Mouse (Mus musculus): Measurements from ENCODE around the gene Chtf18. TPM values are rescaled to one million over a fixed set of nuclear protein-coding genes. Genes with fewer than 3 reads are reported as not detected.

Gene Chtf18
- 31.6 and 35.9 TPM in 2 replicates for polyA plus RNA-seq (2015; fragmentation: Nextera tagmentation; extraction: Ambion mirVana)

DNA sequence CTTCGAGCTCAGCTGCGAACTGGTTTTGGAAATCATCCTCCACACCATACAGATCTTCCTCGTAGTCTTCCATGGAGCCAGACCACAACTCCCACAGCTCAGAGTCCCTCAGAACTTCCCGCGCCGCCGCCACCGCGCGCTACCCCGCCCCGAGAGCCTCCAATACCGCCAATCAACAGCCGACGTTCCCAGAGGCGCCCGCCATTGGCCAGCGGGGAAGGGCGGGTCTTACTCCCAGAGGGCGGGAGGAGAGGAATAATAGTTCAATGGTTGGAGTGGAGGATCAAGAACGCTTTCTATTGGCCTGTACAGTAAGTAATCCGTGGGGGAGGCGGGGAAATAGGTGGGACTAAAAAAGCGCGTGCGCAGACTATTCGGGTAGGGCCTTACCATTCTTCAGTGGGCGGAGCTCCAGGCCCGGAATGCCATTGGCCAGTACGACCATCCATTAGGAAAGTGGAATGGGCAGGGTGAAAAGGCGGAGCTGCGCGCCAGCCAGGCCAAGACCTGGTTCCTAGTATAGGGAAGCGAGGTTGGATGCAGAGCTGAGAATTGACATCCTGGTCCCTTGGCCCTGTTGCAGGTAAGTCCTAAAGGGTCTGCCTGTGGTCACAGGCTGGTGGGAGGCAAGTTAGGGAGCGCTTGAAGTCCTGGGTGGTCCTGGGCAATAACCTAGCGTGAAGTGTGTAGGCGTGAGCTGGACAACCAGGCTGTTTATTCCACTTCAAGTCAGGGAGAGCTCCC, at the start of gene Chtf18, which contains the start of gene Rpusd1:
Chtf18 (minus strand) TSS at position 155 of the 744 bp plus-strand sequence.
Rpusd1 (plus strand) TSS at position 406 of the 744 bp plus-strand sequence.
- peak; percentile 98 for ATAC-seq (ENCODE audit: insufficient number of reproducible peaks, insufficient read depth, low FRiP score, low TSS enrichment, low read depth)
- peak within 1 kb of the TSS; percentile 53 for H3K27ac ChIP-seq

GRCm38 (mm10) chr17:25775318-25776062, 48.3 kb upstream of the Chtf18 start:
- H3K4me3 ChIP-seq = no peak overlapping the region
- H3K4me1 ChIP-seq = peaks cover 8% of the 10 kb centered on the region
- H3K27ac ChIP-seq = no peak overlapping the region
- H3K9ac ChIP-seq = no peak overlapping the region
- ATAC-seq (ENCODE audit: insufficient number of reproducible peaks, insufficient read depth, low FRiP score, low TSS enrichment, low read depth) = no peak
- no peaks in the 10 kb centered on the region for H3K9me3 ChIP-seq
- H3K4me2 ChIP-seq = no peak overlapping the region
- H3K36me3 ChIP-seq = peaks cover 25% of the 10 kb centered on the region
- 75% methylated on average over 10 of the region's 10 CpGs for WGBS
- no peaks in the 10 kb centered on the region for H3K27me3 ChIP-seq

More for the DNA sequence above, at the start of gene Chtf18, which contains the start of gene Rpusd1:
- peak within 1 kb of the TSS; percentile 96 for H3K4me2 ChIP-seq
- peak within 1 kb of the TSS; percentile 86 for H3K9ac ChIP-seq
- H3K27me3 ChIP-seq = no peaks in the 10 kb centered on the region
- H3K9me3 ChIP-seq = no peaks in the 10 kb centered on the region
- under 1% methylated on average over 37 of the region's 37 CpGs for WGBS
- peaks cover 23% of the 10 kb centered on the region for H3K4me1 ChIP-seq
- H3K36me3 ChIP-seq = peaks cover 49% of the 10 kb centered on the region
- peak within 1 kb of the TSS; percentile 65 for H3K4me3 ChIP-seq

GRCm38 (mm10) chr17:25773549-25774120, 46.4 kb upstream of the Chtf18 start, which contains the start of gene Narfl:
Gene Narfl, plus strand, starts transcription at chr17:25773776.
- peaks cover 9% of the 10 kb centered on the region for H3K36me3 ChIP-seq
- H3K4me2 ChIP-seq = peak within 1 kb of the TSS; percentile 93
- H3K4me3 ChIP-seq = peak within 1 kb of the TSS; percentile 86
- peak within 1 kb of the TSS; percentile 91 for H3K9ac ChIP-seq
- no peaks in the 10 kb centered on the region for H3K9me3 ChIP-seq
- H3K4me1 ChIP-seq = peaks cover 8% of the 10 kb centered on the region
- under 1% methylated on average over 37 of the region's 37 CpGs for WGBS
- H3K27ac ChIP-seq = no peak within 1 kb of the TSS
- 0 out of 2 replicates have a peak, but pooled peaks cover 7% of the 10 kb centered on the region for H3K27me3 ChIP-seq
- peak; percentile 63; the same call in 1 of the 2 replicates for ATAC-seq (ENCODE audit: insufficient number of reproducible peaks, insufficient read depth, low FRiP score, low TSS enrichment, low read depth)

GRCm38 (mm10) chr17:25769331-25769730, 42.1 kb upstream of the Chtf18 start:
- H3K4me3 ChIP-seq = no peak overlapping the region
- H3K27me3 ChIP-seq = peaks cover 9% of the 10 kb centered on the region; the same call in 1 of the 2 replicates
- 0 out of 2 replicates have a peak overlapping the region, but pooled peaks have one; percentile 21 for H3K9ac ChIP-seq
- no peak overlapping the region for H3K27ac ChIP-seq
- no peaks in the 10 kb centered on the region for H3K36me3 ChIP-seq
- 33% methylated on average over 9 of the region's 9 CpGs for WGBS
- H3K9me3 ChIP-seq = no peaks in the 10 kb centered on the region
- H3K4me1 ChIP-seq = peaks cover 4% of the 10 kb centered on the region
- H3K4me2 ChIP-seq = no peak overlapping the region
- ATAC-seq (ENCODE audit: insufficient number of reproducible peaks, insufficient read depth, low FRiP score, low TSS enrichment, low read depth) = no peak

GRCm38 (mm10) chr17:25765886-25766285, 38.7 kb upstream of the Chtf18 start:
- H3K27ac ChIP-seq = no peak overlapping the region
- no peaks in the 10 kb centered on the region for H3K4me1 ChIP-seq
- no peak for ATAC-seq (ENCODE audit: insufficient number of reproducible peaks, insufficient read depth, low FRiP score, low TSS enrichment, low read depth)
- 36% methylated on average over 5 of the region's 5 CpGs for WGBS
- H3K9ac ChIP-seq = no peak overlapping the region
- H3K27me3 ChIP-seq = peaks cover 9% of the 10 kb centered on the region; the same call in 1 of the 2 replicates
- H3K4me2 ChIP-seq = no peak overlapping the region
- H3K36me3 ChIP-seq = no peaks in the 10 kb centered on the region
- no peaks in the 10 kb centered on the region for H3K9me3 ChIP-seq
- H3K4me3 ChIP-seq = no peak overlapping the region

GRCm38 (mm10) chr17:25762591-25762990, 35.4 kb upstream of the Chtf18 start:
- peaks cover 2% of the 10 kb centered on the region; the same call in 1 of the 2 replicates for H3K27me3 ChIP-seq
- no peak overlapping the region for H3K27ac ChIP-seq
- no peak for ATAC-seq (ENCODE audit: insufficient number of reproducible peaks, insufficient read depth, low FRiP score, low TSS enrichment, low read depth)
- no peaks in the 10 kb centered on the region for H3K9me3 ChIP-seq
- WGBS = 43% methylated on average over 3 of the region's 3 CpGs
- no peaks in the 10 kb centered on the region for H3K36me3 ChIP-seq
- H3K9ac ChIP-seq = no peak overlapping the region
- no peak overlapping the region for H3K4me2 ChIP-seq
- H3K4me1 ChIP-seq = no peaks in the 10 kb centered on the region
- H3K4me3 ChIP-seq = no peak overlapping the region

DNA sequence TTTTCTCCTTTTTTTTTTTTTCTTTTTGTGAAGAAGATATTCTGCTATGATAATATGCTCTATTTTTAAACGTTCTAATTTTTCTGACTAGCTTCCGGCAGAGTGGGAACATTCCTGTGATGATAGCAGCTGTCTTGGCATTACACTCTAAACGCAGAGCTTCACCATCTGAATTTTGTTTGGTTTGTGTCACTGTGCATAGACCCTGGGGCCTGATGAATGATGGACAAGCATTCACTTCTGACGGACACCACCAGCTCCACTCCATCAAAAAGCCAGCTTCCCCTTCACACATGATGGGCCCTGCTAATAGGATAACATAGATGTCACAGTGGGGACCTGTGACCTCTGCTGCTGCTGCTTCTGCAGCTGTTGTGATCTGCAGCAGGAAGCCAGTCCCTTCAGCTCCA, 34.3 kb upstream of the Chtf18 start:
- H3K36me3 ChIP-seq = no peaks in the 10 kb centered on the region
- no peak overlapping the region for H3K4me3 ChIP-seq
- no peaks in the 10 kb centered on the region for H3K27me3 ChIP-seq
- no peak overlapping the region for H3K4me2 ChIP-seq
- H3K27ac ChIP-seq = no peak overlapping the region
- 43% methylated on average over 4 of the region's 4 CpGs for WGBS
- no peaks in the 10 kb centered on the region for H3K4me1 ChIP-seq
- H3K9ac ChIP-seq = no peak overlapping the region
- no peaks in the 10 kb centered on the region for H3K9me3 ChIP-seq
- no peak for ATAC-seq (ENCODE audit: insufficient number of reproducible peaks, insufficient read depth, low FRiP score, low TSS enrichment, low read depth)

DNA sequence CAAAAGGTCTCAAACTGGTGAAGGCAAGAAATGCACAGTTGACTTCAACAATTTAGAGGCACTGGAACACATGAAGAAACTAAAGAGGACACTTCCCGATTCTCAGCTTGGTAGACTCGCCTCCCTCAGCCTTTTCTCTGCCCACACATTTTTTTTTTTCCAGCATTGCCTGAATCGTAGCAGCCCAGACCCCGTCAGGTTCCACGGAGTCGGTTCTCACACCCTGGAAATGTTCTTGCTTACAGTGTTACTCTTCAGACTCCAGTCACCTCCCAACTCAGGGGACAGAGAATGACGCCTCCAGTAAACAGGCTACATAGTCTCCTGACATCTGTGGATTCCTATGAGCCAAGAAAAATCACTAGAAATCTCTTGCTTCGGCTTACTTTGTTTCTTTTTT, 32.9 kb upstream of the Chtf18 start:
- WGBS = 78% methylated on average over 8 of the region's 8 CpGs
- H3K9ac ChIP-seq = no peak overlapping the region
- 0 out of 2 replicates have a peak, but pooled peaks cover 4% of the 10 kb centered on the region for H3K4me1 ChIP-seq
- no peak overlapping the region for H3K4me3 ChIP-seq
- no peak overlapping the region for H3K27ac ChIP-seq
- no peak for ATAC-seq (ENCODE audit: insufficient number of reproducible peaks, insufficient read depth, low FRiP score, low TSS enrichment, low read depth)
- H3K9me3 ChIP-seq = no peaks in the 10 kb centered on the region
- no peak overlapping the region for H3K4me2 ChIP-seq
- H3K36me3 ChIP-seq = no peaks in the 10 kb centered on the region
- no peaks in the 10 kb centered on the region for H3K27me3 ChIP-seq

DNA sequence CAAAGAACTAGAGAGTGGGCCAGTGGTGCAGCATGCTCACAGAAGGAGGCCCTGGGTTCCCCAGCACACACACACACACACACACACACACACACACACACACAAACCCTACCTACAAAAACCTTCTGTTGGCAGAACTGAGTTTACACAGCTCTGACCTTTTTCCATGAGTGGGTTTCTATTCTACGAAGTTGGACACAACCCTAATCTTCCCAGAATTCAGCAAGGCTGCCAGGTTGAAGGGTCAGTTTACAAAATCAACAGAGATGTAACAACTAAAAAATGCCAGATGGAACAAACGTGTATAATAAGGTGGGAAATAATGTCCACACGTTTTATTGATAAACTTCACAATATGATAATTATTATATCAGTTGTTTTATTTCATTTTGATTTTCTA, 30.5 kb upstream of the Chtf18 start:
- no peak overlapping the region for H3K27ac ChIP-seq
- ATAC-seq (ENCODE audit: insufficient number of reproducible peaks, insufficient read depth, low FRiP score, low TSS enrichment, low read depth) = no peak
- H3K27me3 ChIP-seq = no peaks in the 10 kb centered on the region
- H3K4me1 ChIP-seq = 0 out of 2 replicates have a peak, but pooled peaks cover 4% of the 10 kb centered on the region
- no peak overlapping the region for H3K4me3 ChIP-seq
- no peak overlapping the region for H3K4me2 ChIP-seq
- 54% methylated on average over 3 of the region's 3 CpGs for WGBS
- H3K36me3 ChIP-seq = no peaks in the 10 kb centered on the region
- no peaks in the 10 kb centered on the region for H3K9me3 ChIP-seq
- no peak overlapping the region for H3K9ac ChIP-seq

DNA sequence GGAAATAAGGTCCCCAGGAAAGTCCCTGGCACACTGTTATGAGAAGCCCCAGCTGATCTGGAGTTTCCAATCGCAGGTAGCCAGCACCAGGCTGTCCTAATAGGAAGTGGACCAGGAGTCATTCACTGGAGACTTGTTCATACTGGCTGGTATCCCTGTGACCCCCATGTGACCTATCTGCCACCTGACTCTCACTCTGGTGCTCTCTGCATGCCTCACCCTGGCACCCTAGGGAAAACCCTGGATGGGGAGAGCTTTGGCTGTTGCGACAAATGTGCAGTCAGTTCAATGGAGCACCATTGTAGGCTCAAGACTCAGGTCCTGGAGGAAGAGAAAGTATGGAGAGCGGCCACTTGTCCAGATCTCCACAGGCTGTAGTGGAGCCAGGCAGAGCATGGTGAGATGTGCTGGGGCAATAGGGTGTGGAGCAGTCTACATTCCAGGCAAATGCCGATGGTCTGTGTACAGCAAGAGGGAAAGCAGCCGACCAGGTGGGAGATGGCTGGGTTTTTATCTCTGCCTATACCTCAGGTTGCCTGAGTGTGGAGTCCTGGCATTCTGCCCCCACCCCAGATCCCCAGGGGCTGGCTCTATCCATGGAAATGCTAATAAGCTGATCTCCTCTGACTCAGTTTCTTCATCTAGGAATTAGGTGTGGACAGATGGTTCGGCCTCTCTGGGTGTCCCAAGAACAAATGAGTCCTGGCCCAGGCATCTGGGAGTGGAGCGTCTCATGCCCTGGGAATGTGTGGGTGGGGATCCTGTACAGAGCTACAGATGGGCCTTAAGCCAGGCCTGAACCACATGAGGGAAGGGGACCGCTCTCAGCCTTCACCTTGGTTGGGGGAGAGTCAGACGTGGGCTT, 29.4 kb upstream of the Chtf18 start:
- WGBS = 76% methylated on average over 9 of the region's 9 CpGs
- no peak overlapping the region for H3K9ac ChIP-seq
- H3K27me3 ChIP-seq = no peaks in the 10 kb centered on the region
- no peaks in the 10 kb centered on the region for H3K9me3 ChIP-seq
- no peak overlapping the region for H3K27ac ChIP-seq
- no peak for ATAC-seq (ENCODE audit: insufficient number of reproducible peaks, insufficient read depth, low FRiP score, low TSS enrichment, low read depth)
- H3K36me3 ChIP-seq = no peaks in the 10 kb centered on the region
- no peak overlapping the region for H3K4me3 ChIP-seq
- no peak overlapping the region for H3K4me2 ChIP-seq
- peaks cover 5% of the 10 kb centered on the region for H3K4me1 ChIP-seq

All from embryonic facial prominence, embryonic 13.5 days (tissue).